Mouse (Mus musculus): ENCODE measurements around the gene Traip. TPM values are rescaled to one million over a fixed set of nuclear protein-coding genes. Genes with fewer than 3 reads are reported as not detected.

Traip gene
- polyA plus RNA-seq, 1 experiment from 2014 or later = 18.7 TPM

DNA sequence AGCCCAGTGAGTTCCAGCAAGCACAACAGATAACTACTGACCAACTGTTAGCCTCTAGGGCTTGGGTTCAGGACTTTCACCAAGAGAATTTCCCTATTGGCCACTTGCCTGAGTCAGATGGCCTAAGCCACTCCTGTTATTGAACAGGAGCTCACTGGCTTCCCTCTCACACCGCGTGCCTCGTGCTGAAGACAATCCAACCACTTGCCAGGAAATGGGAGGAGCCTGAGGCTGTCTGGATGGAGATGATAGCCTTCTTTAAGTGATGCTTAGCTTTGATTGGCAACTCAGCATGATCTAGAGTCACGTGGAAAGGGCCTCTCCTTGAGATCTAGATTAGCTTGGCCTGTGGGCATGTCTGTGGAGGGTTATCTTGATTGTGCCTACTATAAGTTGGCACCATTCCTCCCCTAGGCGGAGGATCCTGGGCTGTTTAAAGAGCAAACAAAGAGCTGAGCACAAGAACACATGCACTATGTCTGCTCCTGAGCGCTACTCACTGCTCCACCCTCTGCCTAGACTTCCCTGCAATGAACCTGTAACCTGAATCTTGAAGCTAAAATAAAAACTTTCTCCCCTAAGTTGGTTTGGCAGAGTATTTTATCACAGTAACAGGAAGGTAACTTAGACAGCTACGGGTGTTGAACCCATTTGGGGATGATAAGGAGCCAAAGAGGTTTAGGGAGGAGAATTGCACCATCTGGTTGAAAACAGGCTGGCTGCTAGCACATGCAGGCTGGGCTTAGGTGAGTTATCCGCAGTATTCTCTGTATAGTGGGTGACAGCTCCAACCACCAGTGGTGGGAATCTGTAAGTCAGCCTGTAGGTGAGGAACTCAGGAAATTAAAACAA, 22.0 kb downstream of the Traip start:
- peaks cover 22% of the 10 kb centered on the region; the same call in 1 of the 2 replicates for H3K36me3 ChIP-seq
- H3K9me3 ChIP-seq (replicated peaks) = no peaks in the 10 kb centered on the region
- no peak overlapping the region for H3K27ac ChIP-seq (replicated peaks)
- ATAC-seq (ENCODE audit: insufficient number of reproducible peaks, low FRiP score, low TSS enrichment, low read depth) = no peak
- H3K4me2 ChIP-seq (replicated peaks) = no peak overlapping the region
- peaks cover 7% of the 10 kb centered on the region; the same call in 1 of the 2 replicates for H3K4me1 ChIP-seq
- WGBS = 71% methylated on average over 8 of the region's 8 CpGs
- H3K27me3 ChIP-seq = no peaks in the 10 kb centered on the region
- no peak overlapping the region for H3K9ac ChIP-seq
- H3K4me3 ChIP-seq (replicated peaks) = no peak overlapping the region

DNA sequence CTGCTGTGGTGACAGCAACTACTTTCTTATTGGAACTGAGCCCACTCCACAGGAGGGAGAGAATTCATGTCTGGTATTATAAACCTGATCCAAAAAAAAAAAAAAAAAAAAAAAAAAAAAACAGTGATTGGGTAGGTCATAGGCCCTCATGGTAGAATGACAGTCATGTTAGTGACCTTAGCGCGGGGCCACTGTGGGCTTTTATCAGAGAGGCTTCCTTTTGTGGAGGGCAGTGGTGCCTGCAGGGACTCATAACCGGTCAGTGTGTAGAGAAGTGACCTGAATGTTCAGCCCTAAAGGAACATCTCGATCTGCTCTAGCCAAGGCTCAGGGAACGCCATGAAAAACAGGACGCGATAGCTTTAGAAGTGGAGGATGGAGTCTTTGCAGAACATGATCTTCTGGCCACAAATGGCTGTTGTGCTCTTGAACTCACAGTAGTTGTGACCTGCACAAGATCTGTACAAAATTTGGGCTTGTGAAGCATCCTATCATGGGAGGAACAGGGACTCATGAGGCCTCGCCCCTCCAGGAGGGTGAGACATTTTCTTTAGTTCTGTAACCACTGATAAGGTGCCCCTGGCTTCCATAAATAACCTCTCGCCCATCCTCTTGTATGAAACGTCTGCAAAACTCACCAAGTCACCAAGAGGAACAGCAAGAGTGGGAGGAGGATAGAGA, 24.7 kb downstream of the Traip start:
- WGBS = 79% methylated on average over 10 of the region's 10 CpGs
- peaks cover 7% of the 10 kb centered on the region; the same call in 1 of the 2 replicates for H3K4me1 ChIP-seq
- no peak overlapping the region for H3K9ac ChIP-seq
- no peaks in the 10 kb centered on the region for H3K9me3 ChIP-seq (replicated peaks)
- peaks cover 12% of the 10 kb centered on the region; the same call in 1 of the 2 replicates for H3K36me3 ChIP-seq
- no peaks in the 10 kb centered on the region for H3K27me3 ChIP-seq
- no peak overlapping the region for H3K4me2 ChIP-seq (replicated peaks)
- ATAC-seq (ENCODE audit: insufficient number of reproducible peaks, low FRiP score, low TSS enrichment, low read depth) = no peak
- no peak overlapping the region for H3K4me3 ChIP-seq (replicated peaks)
- H3K27ac ChIP-seq (replicated peaks) = peak overlapping the region; percentile 28; the same call in 1 of the 2 replicates

DNA sequence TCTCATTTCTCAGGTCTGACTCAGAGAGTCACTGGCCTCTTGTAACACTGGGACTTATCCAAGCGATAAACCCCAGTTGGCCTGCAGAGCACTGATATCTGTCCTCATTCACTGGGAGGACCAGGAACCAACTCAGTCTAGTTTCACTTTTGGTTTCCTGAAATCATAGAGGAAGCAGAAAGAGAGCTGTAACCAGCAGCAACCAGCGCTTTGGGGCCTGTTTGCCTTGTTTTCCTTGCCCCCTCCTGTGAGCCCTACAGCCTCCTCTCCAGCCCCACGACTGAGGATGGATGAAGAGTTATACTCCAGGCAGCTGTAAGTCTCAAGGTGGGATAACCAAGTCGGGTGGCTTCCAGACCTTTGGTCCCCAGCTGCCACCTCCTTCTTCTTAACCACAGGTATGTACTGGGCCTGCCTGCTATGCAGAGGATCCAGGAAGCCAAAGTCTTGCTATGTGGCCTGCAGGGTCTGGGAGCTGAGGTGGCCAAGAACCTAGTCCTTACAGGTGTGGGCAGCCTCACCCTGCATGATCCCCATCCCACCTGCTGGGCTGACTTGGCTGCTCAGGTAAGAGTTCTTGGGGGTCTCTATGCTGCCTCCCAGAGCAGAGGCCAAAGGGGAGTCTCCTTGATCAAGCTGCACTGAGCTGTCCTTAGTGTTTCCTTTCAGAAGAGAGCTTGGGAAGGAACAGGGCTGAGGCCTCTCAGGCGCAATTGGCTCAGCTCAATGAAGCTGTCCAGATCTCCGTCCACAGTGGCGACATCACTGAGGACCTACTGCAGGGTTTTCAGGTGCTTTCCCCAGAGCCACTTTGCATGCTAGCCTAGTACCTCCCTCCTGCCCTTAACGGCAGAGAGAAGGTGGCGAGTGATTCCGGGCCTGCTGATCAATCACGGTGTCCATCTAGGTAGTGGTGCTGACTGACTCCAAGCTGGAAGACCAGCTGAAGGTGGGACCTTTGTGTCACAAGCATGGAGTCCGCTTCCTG, 25.8 kb downstream of the Traip start, which contains the start of gene Uba7:
TSS of gene Uba7 (plus strand) at position 107 of the 988 bp plus-strand sequence.
- 71% methylated on average over 12 of the region's 12 CpGs for WGBS
- Histone ChIP-seq H3K4me1 (peaks cover 16% of the 10 kb centered on the region), H3K4me2 (replicated peaks) (no peak within 1 kb of the TSS), H3K36me3 (peaks cover 10% of the 10 kb centered on the region; the same call in 1 of the 2 replicates), H3K27ac (replicated peaks) (peak within 1 kb of the TSS; percentile 35), H3K9ac (no peak within 1 kb of the TSS), H3K27me3 (no peaks in the 10 kb centered on the region), H3K4me3 (replicated peaks) (no peak within 1 kb of the TSS), H3K9me3 (replicated peaks) (no peaks in the 10 kb centered on the region)
- no peak for ATAC-seq (ENCODE audit: insufficient number of reproducible peaks, low FRiP score, low TSS enrichment, low read depth)

GRCm38 (mm10) chr9:107978815-107979214, 28.9 kb downstream of the Traip start:
- no peaks in the 10 kb centered on the region for H3K36me3 ChIP-seq
- 89% methylated on average over 12 of the region's 12 CpGs for WGBS
- no peak overlapping the region for H3K4me3 ChIP-seq (replicated peaks)
- no peaks in the 10 kb centered on the region for H3K9me3 ChIP-seq (replicated peaks)
- H3K9ac ChIP-seq = no peak overlapping the region
- ATAC-seq (ENCODE audit: insufficient number of reproducible peaks, low FRiP score, low TSS enrichment, low read depth) = no peak
- no peak overlapping the region for H3K4me2 ChIP-seq (replicated peaks)
- peaks cover 47% of the 10 kb centered on the region for H3K4me1 ChIP-seq
- no peak overlapping the region for H3K27ac ChIP-seq (replicated peaks)
- no peaks in the 10 kb centered on the region for H3K27me3 ChIP-seq

DNA sequence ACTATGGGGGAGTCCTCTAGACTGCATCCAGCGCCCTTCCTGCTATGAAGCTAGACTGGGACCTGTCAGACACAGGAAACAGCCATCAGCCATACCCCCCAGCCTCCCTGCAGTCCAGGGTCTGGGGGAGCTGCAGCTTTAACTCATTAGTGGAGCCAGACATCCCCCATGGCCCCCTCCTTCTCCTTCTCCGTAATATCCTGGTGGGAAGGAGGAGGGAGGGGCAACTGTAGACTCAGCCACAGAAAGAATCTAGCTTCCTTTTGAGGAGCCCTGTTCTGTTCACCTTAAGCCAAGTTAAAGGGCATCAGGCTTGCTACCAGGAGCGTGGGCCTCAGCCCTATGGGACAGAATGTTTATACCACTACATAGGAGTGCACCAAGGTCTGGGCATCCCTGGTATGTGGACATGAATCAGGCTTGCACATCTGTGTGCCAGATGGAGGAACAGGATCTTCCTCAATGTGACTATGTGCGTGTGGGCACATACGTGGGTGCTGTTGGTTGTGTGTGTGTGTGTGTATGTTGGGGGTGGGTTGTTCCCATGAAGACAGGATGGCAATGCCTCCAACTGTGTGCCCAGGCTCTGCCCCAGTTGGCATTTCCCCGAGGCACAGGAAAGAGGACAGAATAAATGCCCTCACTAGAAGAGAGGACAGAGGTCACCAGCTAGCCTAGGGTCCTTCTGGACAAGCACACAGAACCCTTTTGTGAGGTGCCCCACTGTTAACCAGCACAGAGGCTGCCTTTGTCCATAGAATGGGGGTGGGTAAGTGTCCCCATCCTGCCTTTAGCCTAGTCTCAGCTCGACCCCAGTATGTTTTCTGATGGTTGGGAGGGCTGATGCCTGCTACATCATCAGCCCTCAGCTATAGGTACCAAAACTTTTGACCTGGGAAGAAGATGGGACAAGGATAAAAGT, 32.0 kb downstream of the Traip start:
- Histone ChIP-seq H3K36me3 (no peaks in the 10 kb centered on the region), H3K9me3 (replicated peaks) (no peaks in the 10 kb centered on the region), H3K27ac (replicated peaks) (peak overlapping the region; percentile 98), H3K4me2 (replicated peaks) (peak overlapping the region; percentile 80), H3K4me1 (peaks cover 59% of the 10 kb centered on the region), H3K4me3 (replicated peaks) (peak overlapping the region; percentile 84), H3K9ac (peak overlapping the region; percentile 1; the same call in 1 of the 2 replicates), H3K27me3 (no peaks in the 10 kb centered on the region)
- 20% methylated on average over 7 of the region's 7 CpGs for WGBS
- ATAC-seq (ENCODE audit: insufficient number of reproducible peaks, low FRiP score, low TSS enrichment, low read depth) = peak; percentile 62

DNA sequence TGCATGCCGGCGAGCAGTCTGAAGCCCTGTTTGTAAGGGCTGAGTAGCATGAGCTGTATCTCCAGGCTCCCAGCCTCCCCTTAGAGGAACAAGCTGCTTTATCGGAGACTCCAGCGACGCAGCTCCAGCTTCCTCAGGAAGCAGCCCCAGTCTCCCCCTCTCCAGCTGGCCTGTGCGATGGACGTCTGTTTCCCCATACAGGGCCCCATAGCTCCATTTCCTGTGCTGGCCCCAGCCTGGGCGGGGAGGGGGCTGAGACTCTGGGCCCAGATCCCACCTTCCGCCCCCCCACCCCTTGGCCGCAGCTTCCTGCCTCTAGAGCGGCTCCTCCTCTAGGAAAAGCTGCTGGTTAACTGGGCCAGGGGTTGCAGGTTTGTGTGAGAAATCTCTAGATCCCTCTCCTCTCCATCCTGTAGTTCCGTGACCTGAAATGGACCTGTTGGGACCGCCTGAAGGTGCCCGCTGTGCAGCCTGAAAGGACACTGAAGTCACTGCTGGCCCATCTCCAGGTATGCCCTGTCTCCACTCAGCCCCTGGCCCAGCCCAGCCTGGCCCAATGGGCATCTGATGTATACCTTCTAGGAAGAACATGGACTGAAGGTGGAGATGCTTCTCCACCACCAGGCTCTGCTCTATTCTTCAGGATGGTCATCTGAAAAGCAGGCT, 32.9 kb downstream of the Traip start, which contains the start of gene Gm20661:
TSS of gene Gm20661 (plus strand) at position 378 of the 666 bp plus-strand sequence.
- H3K4me2 ChIP-seq (replicated peaks) = peak within 1 kb of the TSS; percentile 80
- 22% methylated on average over 14 of the region's 14 CpGs for WGBS
- peaks cover 60% of the 10 kb centered on the region for H3K4me1 ChIP-seq
- peak within 1 kb of the TSS; percentile 98 for H3K27ac ChIP-seq (replicated peaks)
- no peaks in the 10 kb centered on the region for H3K27me3 ChIP-seq
- H3K9ac ChIP-seq = peak within 1 kb of the TSS; percentile 61
- ATAC-seq (ENCODE audit: insufficient number of reproducible peaks, low FRiP score, low TSS enrichment, low read depth) = peak; percentile 78
- no peaks in the 10 kb centered on the region for H3K9me3 ChIP-seq (replicated peaks)
- peak within 1 kb of the TSS; percentile 84 for H3K4me3 ChIP-seq (replicated peaks)
- H3K36me3 ChIP-seq = no peaks in the 10 kb centered on the region

DNA sequence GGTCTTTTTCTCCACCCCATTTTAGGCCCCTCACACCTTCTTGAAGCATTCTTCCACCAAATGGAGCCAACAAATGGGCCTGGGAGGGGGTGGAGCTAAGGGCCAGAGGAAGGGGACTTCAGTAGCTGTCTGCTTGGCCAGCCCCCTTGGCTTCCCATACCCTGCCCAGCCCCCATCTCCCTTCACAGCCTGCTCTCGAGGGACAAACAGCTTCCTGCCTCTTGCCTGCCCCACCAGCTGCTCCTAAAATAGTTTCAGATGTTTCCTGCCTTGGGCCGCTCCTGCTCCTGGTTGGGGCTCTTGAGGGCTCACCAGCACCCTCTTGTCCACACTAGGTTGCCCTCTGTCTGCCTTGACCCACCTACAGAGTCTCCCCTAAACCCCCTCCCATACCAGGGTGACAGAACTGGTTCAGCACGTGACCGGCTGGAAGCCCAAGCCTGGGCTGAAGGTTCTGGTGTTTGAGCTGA, 33.5 kb downstream of the Traip start:
- Histone ChIP-seq H3K36me3 (no peaks in the 10 kb centered on the region), H3K4me3 (replicated peaks) (peak overlapping the region; percentile 84), H3K27ac (replicated peaks) (peak overlapping the region; percentile 98), H3K4me2 (replicated peaks) (peak overlapping the region; percentile 80), H3K4me1 (peaks cover 63% of the 10 kb centered on the region), H3K9ac (peak overlapping the region; percentile 61), H3K27me3 (no peaks in the 10 kb centered on the region), H3K9me3 (replicated peaks) (no peaks in the 10 kb centered on the region)
- WGBS = 9% methylated on average over 4 of the region's 4 CpGs
- ATAC-seq (ENCODE audit: insufficient number of reproducible peaks, low FRiP score, low TSS enrichment, low read depth) = peak; percentile 74

GRCm38 (mm10) chr9:107984052-107984753, 34.3 kb downstream of the Traip start:
- H3K4me3 ChIP-seq (replicated peaks) = peak overlapping the region; percentile 84
- peaks cover 63% of the 10 kb centered on the region for H3K4me1 ChIP-seq
- H3K27ac ChIP-seq (replicated peaks) = peak overlapping the region; percentile 98
- peak overlapping the region; percentile 80 for H3K4me2 ChIP-seq (replicated peaks)
- H3K9ac ChIP-seq = peak overlapping the region; percentile 61
- no peaks in the 10 kb centered on the region for H3K9me3 ChIP-seq (replicated peaks)
- 23% methylated on average over 19 of the region's 19 CpGs for WGBS
- H3K27me3 ChIP-seq = no peaks in the 10 kb centered on the region
- no peak for ATAC-seq (ENCODE audit: insufficient number of reproducible peaks, low FRiP score, low TSS enrichment, low read depth)
- H3K36me3 ChIP-seq = no peaks in the 10 kb centered on the region

DNA sequence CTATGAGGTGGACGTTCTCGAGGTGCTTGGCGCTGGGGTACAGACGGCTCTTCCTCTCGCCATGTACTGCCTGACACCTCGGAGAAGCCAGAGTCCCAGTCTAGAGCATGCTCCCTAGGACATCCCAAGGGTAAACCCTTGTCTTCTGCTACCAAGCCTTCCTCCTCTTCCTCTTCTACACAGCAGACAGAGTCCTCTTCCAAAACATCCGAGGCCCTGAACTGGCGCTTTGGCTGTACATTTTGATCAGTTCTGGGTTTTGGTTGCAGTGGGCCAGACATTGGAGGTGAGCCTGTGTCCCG, 34.8 kb downstream of the Traip start:
- peak overlapping the region; percentile 80 for H3K4me2 ChIP-seq (replicated peaks)
- peaks cover 63% of the 10 kb centered on the region for H3K4me1 ChIP-seq
- H3K4me3 ChIP-seq (replicated peaks) = peak overlapping the region; percentile 84
- 18% methylated on average over 9 of the region's 9 CpGs for WGBS
- no peak for ATAC-seq (ENCODE audit: insufficient number of reproducible peaks, low FRiP score, low TSS enrichment, low read depth)
- H3K27ac ChIP-seq (replicated peaks) = peak overlapping the region; percentile 98
- no peaks in the 10 kb centered on the region for H3K27me3 ChIP-seq
- peak overlapping the region; percentile 61 for H3K9ac ChIP-seq
- no peaks in the 10 kb centered on the region for H3K9me3 ChIP-seq (replicated peaks)
- no peaks in the 10 kb centered on the region for H3K36me3 ChIP-seq

Data from embryonic facial prominence, embryonic 15.5 days (tissue).